Mouse (Mus musculus) heart, postnatal 0 days (tissue): Measurements from ENCODE around the gene Chd9.

Experiments used
- CTCF ChIP-seq: IDR thresholded peaks from 2 replicates; pipeline ENCODE4 v1.5.1; 2016; ENCODE audit warnings: antibody characterized with exemption, control low read depth, low read depth
- EP300 ChIP-seq: IDR thresholded peaks from 2 replicates; pipeline ENCODE4 v1.6.1; 2016; ENCODE audit warnings: antibody characterized with exemption, low read depth

DNA sequence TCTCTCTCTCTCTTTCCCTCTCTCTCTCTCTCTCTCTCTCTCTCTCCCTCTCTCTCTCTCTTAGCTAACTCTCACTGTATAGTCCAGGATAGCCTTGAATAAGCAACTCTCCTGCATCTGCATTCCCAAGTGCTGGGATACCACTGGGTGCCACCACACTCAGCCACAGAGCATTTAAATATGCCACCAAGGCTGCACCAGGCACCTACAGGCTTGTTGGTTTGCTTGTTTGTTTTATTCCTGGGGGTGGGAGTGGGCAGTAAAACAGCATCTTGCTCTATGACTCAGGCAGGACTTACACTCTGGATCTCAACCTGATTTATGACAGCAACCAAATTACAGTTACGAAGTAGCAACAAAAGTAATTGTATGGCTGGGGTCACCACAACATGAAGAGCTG is 36.5 kb upstream of the Chd9 start:
- TF ChIP-seq CTCF = no peak
- no peak for TF ChIP-seq EP300
